Mouse (Mus musculus) neural tube, embryonic 15.5 days (tissue): ENCODE data around the gene Zfp277. TPM values are rescaled to one million over a fixed set of nuclear protein-coding genes. Genes with fewer than 3 reads are reported as not detected.

Experiments used
- ATAC-seq: fragments of 200-750 bp; cut with Nextera tagmentation; 2 replicates; pipeline ENCODE4 v1.8.0; 2017; ENCODE audit warnings: mild to moderate bottlenecking, moderate TSS enrichment, moderate library complexity; ENCODE audit not compliant: low FRiP score
- H3K27ac ChIP-seq: fragments of 300-500 bp; sonication (generic); replicated peaks from 2 replicates; pipeline ENCODE4 v1.5.1; 2015; ENCODE audit warnings: mild to moderate bottlenecking, inconsistent platforms
- H3K27me3 ChIP-seq: fragments of 300-500 bp; sonication (generic); replicated peaks from 2 replicates; pipeline ENCODE4 v1.6.1; 2015; ENCODE audit warnings: inconsistent platforms
- H3K36me3 ChIP-seq: fragments of 300-500 bp; sonication (generic); 2 replicates; pipeline ENCODE4 v1.6.1; 2015; ENCODE audit warnings: inconsistent platforms
- H3K4me1 ChIP-seq: fragments of 300-500 bp; sonication (generic); 2 replicates; pipeline ENCODE4 v1.6.1; 2015; ENCODE audit warnings: inconsistent platforms
- H3K4me2 ChIP-seq: fragments of 300-500 bp; sonication (generic); 2 replicates; pipeline ENCODE4 v1.6.1; 2015; ENCODE audit warnings: inconsistent platforms, mild to moderate bottlenecking, moderate library complexity
- H3K4me3 ChIP-seq: fragments of 300-500 bp; sonication (generic); replicated peaks from 2 replicates; pipeline ENCODE4 v1.5.1; 2015; ENCODE audit warnings: mild to moderate bottlenecking, inconsistent platforms
- H3K9ac ChIP-seq: fragments of 300-500 bp; sonication (generic); replicated peaks from 2 replicates; pipeline ENCODE4 v1.6.1; 2015; ENCODE audit warnings: mild to moderate bottlenecking, inconsistent platforms
- H3K9me3 ChIP-seq: fragments of 300-500 bp; sonication (generic); replicated peaks from 2 replicates; pipeline ENCODE4 v1.6.1; 2016; ENCODE audit warnings: inconsistent platforms
- WGBS: fragments of 180-500 bp; shearing (Covaris S2); methylation state at CpG from one replicate; pipeline ENCODE4 v1.1.7; 2015; ENCODE audit warnings: mixed read lengths; 5-methylcytosine and 5-hydroxymethylcytosine counted together
- polyA plus RNA-seq: library from polyadenylated mRNA; unstranded; fragments of >200 nt; fragmentation: Nextera tagmentation; extraction: Ambion mirVana; gene quantifications from 2 replicates; pipeline ENCODE4 v1.2.1, GENCODE M21; 2015

Zfp277 gene
- polyA plus RNA-seq, 1 experiment from 2014 or later: 28.0 TPM

GRCm38 (mm10) chr12:40341443-40341842 lies 104.3 kb downstream of the Zfp277 start:
- 82% methylated on average over 5 of the region's 5 CpGs for WGBS
- no peaks in the 10 kb centered on the region for H3K9me3 ChIP-seq

GRCm38 (mm10) chr12:40335303-40335702 lies 110.4 kb downstream of the Zfp277 start:
- ATAC-seq: no peak
- H3K27ac ChIP-seq: no peak overlapping the region
- 97% methylated on average over 3 of the region's 3 CpGs for WGBS
- H3K9me3 ChIP-seq: no peaks in the 10 kb centered on the region
- H3K4me3 ChIP-seq: no peak overlapping the region
- no peaks in the 10 kb centered on the region for H3K36me3 ChIP-seq
- H3K27me3 ChIP-seq: no peaks in the 10 kb centered on the region
- H3K4me1 ChIP-seq: no peaks in the 10 kb centered on the region
- H3K4me2 ChIP-seq: no peak overlapping the region
- H3K9ac ChIP-seq: no peak overlapping the region

More at GRCm38 (mm10) chr12:40341443-40341842, 104.3 kb downstream of the Zfp277 start:
- no peak for ATAC-seq
- H3K4me3 ChIP-seq: no peak overlapping the region
- no peaks in the 10 kb centered on the region for H3K4me1 ChIP-seq
- H3K36me3 ChIP-seq: no peaks in the 10 kb centered on the region
- H3K9ac ChIP-seq: no peak overlapping the region
- no peak overlapping the region for H3K27ac ChIP-seq
- no peak overlapping the region for H3K4me2 ChIP-seq
- H3K27me3 ChIP-seq: no peaks in the 10 kb centered on the region

- Histone ChIP-seq H3K27ac (no peak overlapping the region), H3K27me3 (no peaks in the 10 kb centered on the region), H3K4me3 (no peak overlapping the region), H3K36me3 (no peaks in the 10 kb centered on the region), H3K4me1 (peaks cover 6% of the 10 kb centered on the region), H3K9me3 (no peaks in the 10 kb centered on the region), H3K4me2 (no peak overlapping the region), H3K9ac (no peak overlapping the region)
- no peak for ATAC-seq
- 91% methylated on average over 3 of the region's 3 CpGs for WGBS
Observed at GRCm38 (mm10) chr12:40331467-40331866, 114.2 kb downstream of the Zfp277 start.

GRCm38 (mm10) chr12:40327012-40327660 lies 118.6 kb downstream of the Zfp277 start:
- Histone ChIP-seq H3K36me3 (no peaks in the 10 kb centered on the region), H3K9ac (no peak overlapping the region), H3K27ac (no peak overlapping the region), H3K4me2 (no peak overlapping the region), H3K27me3 (no peaks in the 10 kb centered on the region), H3K9me3 (no peaks in the 10 kb centered on the region), H3K4me1 (peaks cover 6% of the 10 kb centered on the region), H3K4me3 (no peak overlapping the region)
- WGBS: 45% methylated on average over 5 of the region's 5 CpGs
- ATAC-seq: peak; percentile 59

- no peaks in the 10 kb centered on the region for H3K36me3 ChIP-seq
- H3K4me3 ChIP-seq: no peak overlapping the region
- H3K9ac ChIP-seq: no peak overlapping the region
- no peak for ATAC-seq
- no peaks in the 10 kb centered on the region for H3K9me3 ChIP-seq
- no peak overlapping the region for H3K4me2 ChIP-seq
- WGBS: 76% methylated on average over 5 of the region's 5 CpGs
- no peak overlapping the region for H3K27ac ChIP-seq
- no peaks in the 10 kb centered on the region for H3K27me3 ChIP-seq
- H3K4me1 ChIP-seq: peaks cover 6% of the 10 kb centered on the region
Observed at GRCm38 (mm10) chr12:40325582-40325981, 120.1 kb downstream of the Zfp277 start.

GRCm38 (mm10) chr12:40324819-40325218 lies 120.9 kb downstream of the Zfp277 start:
- Histone ChIP-seq H3K27me3 (no peaks in the 10 kb centered on the region), H3K9me3 (no peaks in the 10 kb centered on the region), H3K4me2 (no peak overlapping the region), H3K27ac (no peak overlapping the region), H3K4me1 (peaks cover 6% of the 10 kb centered on the region), H3K4me3 (no peak overlapping the region), H3K9ac (no peak overlapping the region), H3K36me3 (no peaks in the 10 kb centered on the region; the same call in 1 of the 2 replicates)
- 51% methylated on average over 5 of the region's 5 CpGs for WGBS
- no peak for ATAC-seq

- Histone ChIP-seq H3K4me3 (no peak overlapping the region), H3K27me3 (no peaks in the 10 kb centered on the region), H3K27ac (no peak overlapping the region), H3K9ac (no peak overlapping the region), H3K4me2 (no peak overlapping the region), H3K4me1 (no peaks in the 10 kb centered on the region), H3K36me3 (peaks cover 2% of the 10 kb centered on the region; the same call in 1 of the 2 replicates), H3K9me3 (no peaks in the 10 kb centered on the region)
- 96% methylated on average over 2 of the region's 2 CpGs for WGBS
- ATAC-seq: no peak
Observed at GRCm38 (mm10) chr12:40315146-40315545, 130.6 kb downstream of the Zfp277 start.

- no peak overlapping the region for H3K4me3 ChIP-seq
- no peak for ATAC-seq
- WGBS: 58% methylated on average over 6 of the region's 6 CpGs
Observed at GRCm38 (mm10) chr12:40303960-40304359, 141.7 kb downstream of the Zfp277 start.

GRCm38 (mm10) chr12:40298636-40299035 lies 147.1 kb downstream of the Zfp277 start:
- WGBS: 92% methylated on average over 3 of the region's 3 CpGs

More at GRCm38 (mm10) chr12:40303960-40304359, 141.7 kb downstream of the Zfp277 start:
- no peak overlapping the region for H3K9ac ChIP-seq
- H3K4me1 ChIP-seq: 0 out of 2 replicates have a peak, but pooled peaks cover 4% of the 10 kb centered on the region
- H3K36me3 ChIP-seq: no peaks in the 10 kb centered on the region
- no peak overlapping the region for H3K27ac ChIP-seq
- no peaks in the 10 kb centered on the region for H3K27me3 ChIP-seq
- H3K4me2 ChIP-seq: no peak overlapping the region
- H3K9me3 ChIP-seq: no peaks in the 10 kb centered on the region

GRCm38 (mm10) chr12:40286539-40286938 lies 159.2 kb downstream of the Zfp277 start:
- Histone ChIP-seq H3K27ac (no peak overlapping the region), H3K27me3 (no peaks in the 10 kb centered on the region), H3K9ac (no peak overlapping the region), H3K4me3 (no peak overlapping the region), H3K4me2 (no peak overlapping the region), H3K4me1 (no peaks in the 10 kb centered on the region), H3K36me3 (no peaks in the 10 kb centered on the region), H3K9me3 (no peaks in the 10 kb centered on the region)
- no peak for ATAC-seq
- WGBS: 82% methylated on average over 4 of the region's 4 CpGs

More at GRCm38 (mm10) chr12:40298636-40299035, 147.1 kb downstream of the Zfp277 start:
- no peak overlapping the region for H3K4me3 ChIP-seq
- H3K9me3 ChIP-seq: no peaks in the 10 kb centered on the region
- no peak overlapping the region for H3K9ac ChIP-seq
- no peak for ATAC-seq
- no peak overlapping the region for H3K27ac ChIP-seq
- H3K36me3 ChIP-seq: no peaks in the 10 kb centered on the region
- no peaks in the 10 kb centered on the region for H3K27me3 ChIP-seq
- no peak overlapping the region for H3K4me2 ChIP-seq
- no peaks in the 10 kb centered on the region for H3K4me1 ChIP-seq

- H3K4me3 ChIP-seq: no peak overlapping the region
- H3K27ac ChIP-seq: no peak overlapping the region
- no peaks in the 10 kb centered on the region for H3K27me3 ChIP-seq
- no peaks in the 10 kb centered on the region for H3K9me3 ChIP-seq
- ATAC-seq: no peak
- H3K4me1 ChIP-seq: no peaks in the 10 kb centered on the region
- H3K36me3 ChIP-seq: no peaks in the 10 kb centered on the region
- H3K4me2 ChIP-seq: no peak overlapping the region
- H3K9ac ChIP-seq: no peak overlapping the region
- 85% methylated on average over 4 of the region's 4 CpGs for WGBS
Observed at GRCm38 (mm10) chr12:40280596-40281325, 164.9 kb downstream of the Zfp277 start.

GRCm38 (mm10) chr12:40277581-40277980 lies 168.1 kb downstream of the Zfp277 start:
- Histone ChIP-seq H3K4me3 (no peak overlapping the region), H3K4me2 (no peak overlapping the region), H3K9me3 (no peaks in the 10 kb centered on the region), H3K27me3 (no peaks in the 10 kb centered on the region), H3K36me3 (no peaks in the 10 kb centered on the region), H3K4me1 (no peaks in the 10 kb centered on the region), H3K27ac (no peak overlapping the region), H3K9ac (no peak overlapping the region)
- WGBS: 92% methylated on average over 3 of the region's 3 CpGs
- ATAC-seq: no peak
